Mouse (Mus musculus) spleen, adult 2 months (tissue): Measurements from ENCODE around the gene Sema3f. TPM values are rescaled to one million over a fixed set of nuclear protein-coding genes. Genes with fewer than 3 reads are reported as not detected.

ENCODE experiments used
- DNase-seq, 2 experiments: peaks; one replicate each; pipeline versions ENCODE4 v3.0.0 to v3.0.0-alpha.2; 2012 to 2021; ENCODE audit warnings: low spot score in 2 of 2, low read depth in 1 of 2
- H3K27ac ChIP-seq: fragments of 200-500 bp; 2 replicates; pipeline ENCODE4 v1.5.1; 2012; ENCODE audit warnings: low read length, inconsistent platforms; ENCODE audit not compliant: insufficient read depth
- H3K27me3 ChIP-seq: fragments of 200-500 bp; 2 replicates; pipeline ENCODE4 v1.6.1; 2012; ENCODE audit warnings: mild to moderate bottlenecking, moderate library complexity, low read length, inconsistent platforms; ENCODE audit not compliant: control insufficient read depth, insufficient read depth
- H3K36me3 ChIP-seq: fragments of 200-500 bp; 2 replicates; pipeline ENCODE4 v1.6.1; 2012; ENCODE audit warnings: mild to moderate bottlenecking, low read length, inconsistent platforms; ENCODE audit not compliant: control insufficient read depth, insufficient read depth
- H3K4me1 ChIP-seq: fragments of 200-500 bp; 2 replicates; pipeline ENCODE4 v1.6.1; 2011; ENCODE audit warnings: inconsistent platforms; ENCODE audit not compliant: control insufficient read depth, insufficient read depth, insufficient read length
- H3K4me3 ChIP-seq: fragments of 200-500 bp; 2 replicates; pipeline ENCODE4 v1.5.1; 2011; ENCODE audit warnings: mild to moderate bottlenecking, inconsistent platforms; ENCODE audit not compliant: insufficient read depth, insufficient read length; ENCODE audit errors: extremely low read depth
- CTCF ChIP-seq: fragments of 200-500 bp; IDR thresholded peaks from 2 replicates; pipeline ENCODE4 v1.5.1; 2011; ENCODE audit warnings: mild to moderate bottlenecking, inconsistent platforms; ENCODE audit not compliant: insufficient read depth, insufficient read length, insufficient replicate concordance; ENCODE audit errors: extremely low read depth
- POLR2A ChIP-seq: fragments of 200-500 bp; IDR thresholded peaks from 2 replicates; pipeline ENCODE4 v1.6.1; 2011; ENCODE audit warnings: low read depth, low read length, inconsistent platforms
- WGBS: fragments of 180-500 bp; shearing (Covaris S2); methylation state at CpG from one replicate; pipeline ENCODE4 v1.1.7; 2018; 5-methylcytosine and 5-hydroxymethylcytosine counted together
- polyA plus RNA-seq: library from polyadenylated mRNA; depleted of rRNA; stranded (reverse); fragments of >200 nt; gene quantifications from 2 replicates; pipeline ENCODE4 v1.2.3, GENCODE M21; 2012

Sema3f gene
- polyA plus RNA-seq, 1 experiment: 61.6 TPM

- TF ChIP-seq CTCF: no peak
- TF ChIP-seq POLR2A: no peak
- WGBS: 79% methylated on average over 4 of the region's 4 CpGs
- no peak overlapping the region for H3K27ac ChIP-seq
- H3K36me3 ChIP-seq: peaks cover 33% of the 10 kb centered on the region
- H3K27me3 ChIP-seq: peaks cover 2% of the 10 kb centered on the region; the same call in 1 of the 2 replicates
- H3K4me3 ChIP-seq: no peak overlapping the region
- peaks cover 6% of the 10 kb centered on the region; the same call in 1 of the 2 replicates for H3K4me1 ChIP-seq
- peak in 1 of 2 experiments; percentile 18 for DNase-seq
These were observed 28.5 kb upstream of the Sema3f start for GRCm38 (mm10) chr9:107738841-107739202.

DNA sequence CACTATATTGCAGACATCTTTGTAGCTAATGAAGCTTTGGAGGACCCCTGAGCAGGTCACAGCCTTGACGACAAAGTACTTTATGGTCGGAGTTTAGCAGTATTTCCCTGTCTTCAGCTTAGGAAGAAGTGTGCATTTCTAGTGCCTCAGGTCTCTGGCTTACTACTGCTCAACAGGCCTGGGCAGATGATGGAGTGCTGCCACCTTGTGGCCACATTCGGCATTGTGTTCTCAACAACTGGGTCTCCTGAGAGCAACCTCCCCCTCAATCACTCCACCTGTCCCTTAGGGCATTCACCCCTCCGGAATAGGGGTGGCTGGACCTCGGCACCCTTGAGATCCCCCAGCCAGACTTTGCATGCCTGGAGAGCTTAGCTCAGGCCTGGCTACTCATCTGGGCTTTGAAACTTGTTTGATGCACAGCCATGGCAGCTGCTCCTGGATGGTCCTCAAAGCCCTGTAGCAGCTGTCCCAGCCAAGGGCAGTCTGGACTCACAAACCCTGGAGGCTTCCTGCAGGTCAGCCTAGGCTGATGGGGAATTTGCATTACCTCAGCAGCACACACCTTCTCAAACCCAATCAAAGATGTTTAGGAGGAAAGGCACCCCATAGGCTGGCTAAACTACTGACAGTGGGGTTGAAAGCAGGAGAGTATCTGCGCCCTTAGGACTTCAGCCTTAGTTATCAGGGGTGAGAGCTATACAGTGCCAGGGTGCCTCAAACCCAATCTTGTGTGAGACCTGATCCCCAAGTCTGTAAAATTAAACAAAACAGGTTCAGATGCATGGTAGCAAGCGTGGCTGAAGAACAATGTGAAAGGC is 28.0 kb upstream of the Sema3f start:
- DNase-seq: peak; percentile 46 to 73
- H3K36me3 ChIP-seq: peaks cover 28% of the 10 kb centered on the region
- WGBS: 26% methylated on average over 7 of the region's 7 CpGs
- H3K27ac ChIP-seq: no peak overlapping the region
- TF ChIP-seq POLR2A: no peak
- TF ChIP-seq CTCF: peak; percentile 94
- peaks cover 6% of the 10 kb centered on the region; the same call in 1 of the 2 replicates for H3K4me1 ChIP-seq
- peaks cover 2% of the 10 kb centered on the region; the same call in 1 of the 2 replicates for H3K27me3 ChIP-seq
- H3K4me3 ChIP-seq: no peak overlapping the region

- no peak overlapping the region for H3K27ac ChIP-seq
- under 1% methylated on average over 7 of the region's 7 CpGs for WGBS
- H3K27me3 ChIP-seq: peaks cover 2% of the 10 kb centered on the region; the same call in 1 of the 2 replicates
- no peak overlapping the region for H3K4me3 ChIP-seq
- peaks cover 6% of the 10 kb centered on the region; the same call in 1 of the 2 replicates for H3K4me1 ChIP-seq
- peaks cover 10% of the 10 kb centered on the region for H3K36me3 ChIP-seq
- DNase-seq: no peak
- TF ChIP-seq POLR2A (no peak), CTCF (no peak)
These were observed 25.9 kb upstream of the Sema3f start for GRCm38 (mm10) chr9:107736185-107736485.

DNA sequence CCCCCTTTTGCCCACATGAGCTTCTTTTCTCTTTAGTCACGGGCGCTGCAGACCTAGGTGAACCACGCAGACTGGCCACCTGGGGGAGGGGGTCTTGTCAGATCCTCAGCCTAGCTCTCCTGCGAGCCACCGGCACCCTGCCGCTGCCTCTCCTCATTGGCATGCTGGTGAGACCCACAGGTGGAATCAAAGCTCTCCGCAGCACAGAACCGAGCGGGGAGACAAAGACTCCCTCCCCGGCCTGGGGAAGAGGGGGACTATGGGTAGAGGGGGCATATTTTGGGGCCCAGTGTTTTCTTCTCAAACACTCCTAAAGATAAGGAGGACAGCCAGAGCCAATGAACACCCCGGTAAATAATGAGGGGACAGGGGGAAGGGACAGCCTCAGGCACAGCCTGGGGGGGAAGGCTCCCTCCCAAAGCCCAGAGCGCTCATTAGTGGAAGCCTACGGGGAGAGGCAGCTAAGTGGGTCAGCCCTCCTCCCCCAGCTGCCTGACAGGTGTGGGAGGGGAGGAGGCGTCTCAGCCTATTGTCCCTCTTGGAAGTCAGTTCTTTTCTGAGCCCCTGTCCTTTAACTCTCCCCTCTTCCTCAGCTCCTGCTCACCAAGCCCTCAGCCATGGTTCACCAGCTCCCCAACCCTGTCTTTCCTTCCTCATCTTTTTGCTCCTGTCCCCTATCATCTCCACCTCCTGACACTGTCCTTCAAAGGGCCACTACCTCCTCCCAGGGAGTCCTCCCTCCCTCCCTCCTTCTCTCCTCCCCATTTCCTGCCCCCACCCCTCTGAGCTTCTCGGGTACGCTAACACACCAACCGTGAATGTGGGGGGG is 25.3 kb upstream of the Sema3f start:
- Histone ChIP-seq H3K27me3 (peaks cover 2% of the 10 kb centered on the region; the same call in 1 of the 2 replicates), H3K4me3 (no peak overlapping the region), H3K27ac (no peak overlapping the region), H3K36me3 (peaks cover 4% of the 10 kb centered on the region), H3K4me1 (peaks cover 6% of the 10 kb centered on the region; the same call in 1 of the 2 replicates)
- TF ChIP-seq CTCF: no peak
- TF ChIP-seq POLR2A: no peak
- WGBS: 18% methylated on average over 17 of the region's 17 CpGs
- DNase-seq: no peak

- Histone ChIP-seq H3K27me3 (peaks cover 2% of the 10 kb centered on the region; the same call in 1 of the 2 replicates), H3K4me1 (peaks cover 6% of the 10 kb centered on the region; the same call in 1 of the 2 replicates), H3K4me3 (no peak overlapping the region), H3K27ac (no peak overlapping the region), H3K36me3 (peaks cover 2% of the 10 kb centered on the region; the same call in 1 of the 2 replicates)
- no peak for DNase-seq
- 64% methylated on average over 7 of the region's 7 CpGs for WGBS
- TF ChIP-seq POLR2A (no peak), CTCF (no peak)
These were observed 24.3 kb upstream of the Sema3f start for GRCm38 (mm10) chr9:107734567-107734971.

- no peaks in the 10 kb centered on the region for H3K27me3 ChIP-seq
- WGBS: 78% methylated on average over 3 of the region's 3 CpGs
- TF ChIP-seq POLR2A (no peak), CTCF (no peak)
These were observed 19.4 kb upstream of the Sema3f start for GRCm38 (mm10) chr9:107729709-107730108.

More at GRCm38 (mm10) chr9:107729709-107730108, 19.4 kb upstream of the Sema3f start:
- DNase-seq: no peak
- no peak overlapping the region for H3K4me3 ChIP-seq
- H3K36me3 ChIP-seq: no peaks in the 10 kb centered on the region
- H3K27ac ChIP-seq: no peak overlapping the region
- no peaks in the 10 kb centered on the region for H3K4me1 ChIP-seq
